Mouse (Mus musculus) natural killer cell, adult 2 months (primary cell): ENCODE data around the gene Ugt1a10.

Source experiments
- DNase-seq, 2 experiments: peaks; one replicate each; pipeline ENCODE4 v3.0.0; 2022; ENCODE audit warnings: low spot score in 2 of 2

The Ugt1a10 gene

DNA sequence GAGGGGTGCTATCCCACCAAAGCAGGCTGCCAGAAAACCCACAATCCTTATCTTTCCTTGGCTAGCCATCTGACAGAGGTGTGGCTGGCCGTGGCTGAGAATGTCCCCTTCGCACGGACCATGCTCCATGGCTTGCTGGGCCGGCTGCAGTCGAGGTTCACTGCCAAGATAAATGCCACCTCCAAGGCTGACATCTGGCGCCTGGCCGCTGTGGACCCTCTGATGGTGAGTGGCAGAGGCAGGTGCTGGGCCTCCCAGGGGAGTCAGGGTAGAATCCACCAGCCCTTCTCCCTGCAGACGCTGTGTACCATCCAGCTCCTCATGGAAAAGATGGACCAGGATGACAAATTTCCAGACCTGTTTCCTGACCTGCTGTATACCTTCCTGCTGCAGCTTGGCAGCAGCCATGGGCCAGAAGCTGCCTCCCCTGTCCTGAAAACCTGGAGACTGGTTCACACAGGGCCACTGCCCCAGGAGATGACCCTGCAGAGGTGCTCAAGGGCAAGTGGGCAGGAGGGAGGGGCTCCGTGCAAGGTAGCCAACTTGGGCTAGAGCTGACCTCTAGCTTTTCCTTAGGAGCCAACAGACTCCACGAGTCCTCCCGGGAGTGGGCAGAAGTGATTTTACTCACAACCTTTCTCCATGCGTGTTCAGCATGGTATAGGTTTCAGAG, 199.7 kb downstream of the Ugt1a10 start:
- DNase-seq, result no peak

- no peak for DNase-seq
These were observed 200.3 kb downstream of the Ugt1a10 start for GRCm38 (mm10) chr1:88255466-88255857.

GRCm38 (mm10) chr1:88255989-88256754, 201.0 kb downstream of the Ugt1a10 start:
- no peak for DNase-seq

DNA sequence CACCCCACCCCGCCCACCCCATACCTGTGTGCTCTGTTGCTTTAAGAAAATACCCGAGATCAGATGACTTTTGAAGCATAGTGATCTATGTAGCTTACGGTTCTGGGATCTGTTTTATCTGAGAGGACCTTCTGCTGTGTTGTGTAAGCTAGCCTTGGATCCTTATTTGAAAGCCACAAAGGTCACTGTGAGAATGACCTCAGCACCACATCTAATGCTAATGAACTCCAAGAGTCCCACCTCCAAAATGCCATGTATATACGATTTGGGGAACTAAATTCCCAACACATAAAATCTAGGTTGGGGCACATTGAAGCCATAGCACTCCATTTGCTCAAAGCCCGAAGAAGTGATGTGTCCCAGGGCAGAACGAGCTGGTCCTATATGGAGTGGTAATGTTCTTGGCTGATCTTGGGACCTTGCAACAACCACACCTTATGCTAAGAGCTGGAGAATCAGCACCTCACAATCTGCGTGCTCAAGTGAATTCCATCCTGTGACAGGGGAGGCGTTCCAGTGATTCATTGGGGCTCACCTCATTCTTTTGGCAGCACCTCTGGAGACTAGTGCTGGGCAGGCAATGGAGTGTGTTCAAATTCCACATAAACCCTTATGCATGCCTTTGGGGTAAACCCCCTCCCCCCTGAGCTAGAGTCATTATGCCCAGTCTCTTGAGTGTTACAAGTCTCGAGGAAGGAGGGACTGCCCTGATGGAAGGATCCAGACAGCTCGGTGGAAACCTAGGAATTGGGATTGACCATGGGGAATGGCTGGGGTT, 201.9 kb downstream of the Ugt1a10 start:
- no peak for DNase-seq

DNA sequence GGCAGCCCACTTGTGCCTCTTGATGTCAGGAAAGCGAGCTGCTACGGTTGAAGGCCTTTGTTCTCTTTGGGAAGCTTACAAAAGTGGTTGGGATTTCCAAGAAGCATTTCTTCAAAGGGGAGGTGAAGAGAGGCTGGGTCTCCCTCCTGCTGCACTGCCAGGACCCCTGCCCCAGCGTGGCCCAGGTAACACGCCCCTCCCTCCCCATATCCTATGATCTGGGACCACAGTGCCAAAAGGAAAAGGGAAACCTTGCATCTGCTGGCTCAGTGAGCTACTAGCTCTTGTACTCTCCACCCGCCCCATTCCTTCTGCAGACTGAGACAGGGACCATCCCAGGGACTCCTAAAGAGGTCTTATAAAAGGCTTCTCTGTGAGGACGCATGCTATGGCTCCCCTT, 202.5 kb downstream of the Ugt1a10 start:
- DNase-seq, result no peak

DNA sequence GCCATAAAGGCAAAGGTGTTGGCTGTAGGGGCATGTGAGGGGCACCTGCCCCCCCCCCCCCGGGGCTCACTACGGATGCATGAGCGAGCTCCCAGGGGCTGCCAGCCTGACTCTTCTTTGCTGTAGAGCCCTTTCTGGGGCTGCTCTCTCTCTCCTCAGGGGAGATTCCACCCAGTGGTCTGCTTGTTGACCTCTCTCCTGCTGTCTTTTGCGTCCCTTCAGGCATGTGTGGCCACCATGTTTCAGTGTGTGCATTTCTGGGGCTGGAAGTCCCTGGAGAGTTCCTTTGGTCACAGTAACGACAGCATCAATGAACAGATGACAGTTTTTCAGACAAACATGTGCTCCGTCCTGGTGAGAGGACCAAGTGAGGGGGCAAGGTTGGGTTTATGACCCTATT, 203.2 kb downstream of the Ugt1a10 start:
- no peak for DNase-seq

DNA sequence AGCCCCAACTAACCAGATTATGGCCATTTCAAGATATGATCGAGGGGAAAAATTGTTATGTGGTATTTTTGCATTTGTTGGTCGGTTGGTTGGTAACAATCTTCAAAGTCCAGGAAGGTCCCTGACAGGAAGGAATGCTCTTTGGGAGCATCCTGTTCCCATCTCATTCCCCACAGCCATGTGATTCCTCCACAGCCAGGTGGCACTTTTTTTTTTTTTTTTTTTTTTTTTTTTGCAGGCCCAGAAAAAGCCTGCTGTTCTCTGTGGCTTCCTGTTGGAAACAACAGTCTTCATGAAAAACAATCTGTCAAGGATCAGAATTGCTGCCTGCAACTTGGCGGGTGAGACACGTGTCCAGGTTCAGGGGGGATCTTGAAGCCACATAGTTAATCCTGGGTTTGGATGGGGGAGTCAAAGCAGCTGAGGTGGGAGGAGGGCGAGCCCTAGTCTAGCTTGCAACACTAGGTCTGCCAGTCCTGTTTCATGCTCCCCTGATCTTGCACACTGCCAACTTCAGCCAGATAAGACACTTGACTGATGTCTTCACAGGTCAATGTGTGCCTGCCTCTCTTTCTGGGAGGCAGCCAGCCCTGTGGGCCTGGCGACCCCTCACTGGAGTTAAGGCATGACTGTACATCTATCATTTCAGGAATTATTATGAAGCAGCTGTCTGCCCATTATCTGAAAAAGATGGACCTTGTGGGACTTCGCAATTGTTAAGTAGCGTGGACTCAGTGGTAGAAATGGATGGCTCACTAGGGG, 203.9 kb downstream of the Ugt1a10 start:
- DNase-seq, result no peak

DNA sequence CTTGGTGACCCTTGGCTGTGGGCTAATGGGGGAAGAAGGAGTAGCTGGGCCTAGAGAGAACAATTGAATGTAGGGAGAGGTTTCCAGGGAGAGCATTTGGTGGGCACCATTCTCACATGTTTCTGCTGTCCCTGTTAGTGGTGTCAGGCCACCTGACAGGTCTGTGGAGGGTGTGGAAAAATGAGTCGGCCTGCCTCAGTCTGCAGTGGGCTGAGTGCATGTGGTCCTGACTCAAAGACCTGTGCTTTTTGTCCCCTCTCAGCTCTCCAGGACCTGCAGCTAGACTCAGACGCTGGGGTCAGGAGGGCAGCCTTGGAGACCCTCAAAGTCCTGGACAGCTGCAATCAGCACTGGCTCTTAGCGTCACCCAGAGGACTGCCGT, 204.4 kb downstream of the Ugt1a10 start:
- DNase-seq, result no peak

GRCm38 (mm10) chr1:88260114-88260513, 204.9 kb downstream of the Ugt1a10 start:
- no peak for DNase-seq

GRCm38 (mm10) chr1:88260604-88261377, 205.6 kb downstream of the Ugt1a10 start:
- no peak for DNase-seq

DNA sequence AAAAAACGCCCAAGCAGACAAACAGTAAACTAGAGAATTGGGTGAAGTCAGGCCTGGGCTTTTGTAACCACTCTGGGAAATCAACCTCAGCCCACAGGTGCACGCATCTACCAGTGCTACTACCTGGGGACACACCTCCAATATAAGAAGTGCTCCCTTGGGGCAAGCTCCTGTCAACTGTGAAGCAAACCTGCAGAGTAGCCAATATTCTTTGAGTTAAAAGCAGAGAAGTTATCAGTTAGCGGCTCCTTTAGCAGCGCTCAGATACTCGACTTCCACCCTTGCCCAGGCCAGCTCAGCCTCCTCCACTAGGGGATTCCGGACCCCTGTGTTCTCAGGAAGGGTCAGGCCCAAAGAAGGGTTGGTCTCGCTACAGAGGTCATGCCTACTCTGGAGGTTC, 206.5 kb downstream of the Ugt1a10 start:
- DNase-seq, result no peak

DNA sequence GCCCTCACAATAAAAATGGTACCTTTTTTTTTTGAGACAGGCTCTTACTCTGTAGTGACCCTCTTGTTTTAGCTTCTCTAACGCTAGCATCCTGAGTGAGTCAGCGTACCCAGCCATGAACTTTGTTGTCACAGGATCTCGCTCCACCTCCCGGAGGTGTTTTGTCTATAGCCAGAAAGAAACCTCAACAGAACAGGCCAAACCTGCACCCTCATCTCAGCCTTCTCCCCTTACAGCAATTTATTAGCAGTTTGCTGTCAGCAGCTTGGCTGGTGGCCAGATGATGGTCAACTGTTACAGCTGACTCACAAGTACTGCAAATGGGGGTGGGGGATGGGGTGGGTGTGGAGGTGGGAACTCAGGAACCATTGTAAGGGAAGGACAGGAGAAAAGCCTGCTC, 207.1 kb downstream of the Ugt1a10 start:
- no peak for DNase-seq

GRCm38 (mm10) chr1:88262961-88263360, 207.8 kb downstream of the Ugt1a10 start:
- no peak for DNase-seq

GRCm38 (mm10) chr1:88263778-88264177, 208.6 kb downstream of the Ugt1a10 start:
- DNase-seq, result no peak

DNA sequence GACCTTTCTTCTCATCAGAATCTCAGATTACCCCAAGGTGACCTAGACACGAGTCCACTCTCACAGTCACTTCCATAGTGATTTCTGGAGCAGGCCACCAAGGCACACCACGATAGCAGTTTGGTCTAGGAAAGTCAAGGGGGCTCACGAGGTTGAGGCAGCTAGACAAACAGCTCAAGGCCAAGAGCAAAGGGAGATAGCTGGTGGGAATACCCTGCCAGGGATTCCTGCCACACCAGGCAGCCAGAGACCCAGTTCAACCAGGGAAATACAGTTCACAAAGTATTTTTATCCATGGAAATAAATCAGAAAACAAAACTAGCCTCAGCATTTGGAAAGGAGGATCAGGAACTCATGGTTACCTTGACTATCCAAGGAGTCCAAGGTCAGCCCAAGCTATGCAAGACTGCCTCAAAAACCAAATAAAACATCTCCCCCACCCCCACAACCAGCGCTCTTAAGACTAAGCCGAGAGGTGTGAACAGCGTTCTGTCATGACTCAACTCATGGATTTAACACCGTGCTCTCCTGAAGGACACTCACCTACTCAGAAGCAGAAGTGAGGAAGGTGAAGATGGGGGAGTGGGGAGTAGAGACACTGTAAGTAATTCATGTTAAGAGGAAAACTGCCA, 209.2 kb downstream of the Ugt1a10 start:
- DNase-seq, result no peak

DNA sequence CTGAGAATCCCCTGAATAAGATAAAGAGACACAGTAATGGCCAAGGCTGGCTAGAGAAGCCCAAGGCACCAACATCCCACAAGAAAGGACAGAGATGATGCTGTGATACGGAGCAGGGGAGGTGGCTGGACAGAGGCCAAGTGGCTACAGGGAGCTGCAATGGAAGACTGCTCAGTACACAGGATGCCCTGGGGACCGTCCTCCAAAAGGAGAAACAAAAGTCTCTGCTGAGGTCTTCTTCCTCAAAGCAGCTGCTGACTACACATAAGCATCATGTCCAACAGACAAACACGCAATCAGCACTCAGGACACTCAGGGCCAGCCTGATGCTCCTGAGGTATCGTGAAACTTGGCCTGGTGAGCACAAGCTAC, 209.7 kb downstream of the Ugt1a10 start:
- no peak for DNase-seq

GRCm38 (mm10) chr1:88266123-88266522, 210.9 kb downstream of the Ugt1a10 start:
- DNase-seq, result no peak

DNA sequence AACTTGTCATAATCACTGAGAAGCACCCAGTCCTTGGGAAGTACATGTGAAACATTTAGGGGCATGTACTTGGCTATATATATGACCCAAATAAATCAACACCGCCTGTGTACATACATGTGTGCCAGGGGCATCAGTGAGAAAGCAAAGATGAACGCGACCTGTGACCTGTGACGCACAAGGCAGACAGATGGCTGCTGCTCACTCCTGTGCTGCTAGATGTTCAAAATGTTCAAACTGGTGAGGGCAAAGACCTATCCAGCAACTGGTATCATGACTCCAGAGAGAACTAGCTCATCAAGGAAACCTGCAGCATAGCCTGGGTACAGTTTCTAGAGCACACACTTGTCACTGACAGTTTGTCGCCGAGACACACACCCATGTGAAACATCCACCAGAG, 212.3 kb downstream of the Ugt1a10 start:
- no peak for DNase-seq

DNA sequence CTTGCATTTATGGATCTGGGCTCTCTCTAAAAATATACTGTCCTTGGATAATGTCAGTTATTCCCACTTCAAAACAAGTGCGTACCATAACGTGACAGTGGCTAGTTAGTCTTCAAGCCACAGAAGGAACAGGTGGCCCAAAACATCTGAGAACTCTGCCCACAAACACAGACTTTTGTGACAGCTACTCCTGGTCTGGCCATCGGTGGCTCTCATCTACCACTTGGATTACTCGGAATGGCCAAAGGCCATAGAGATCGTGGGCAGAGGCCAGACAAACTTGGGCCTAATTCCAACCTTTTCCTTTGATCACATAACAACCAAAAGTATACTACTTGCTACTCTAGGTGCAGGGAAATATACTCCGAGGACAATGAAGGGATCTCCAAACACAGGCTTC, 212.9 kb downstream of the Ugt1a10 start:
- DNase-seq, result no peak
